Mouse (Mus musculus): Measurements from ENCODE around the gene Lama1.
A peak's percentile ranks its signal among the peaks of the same experiment; 100 is the strongest.

Lama1 gene

DNA sequence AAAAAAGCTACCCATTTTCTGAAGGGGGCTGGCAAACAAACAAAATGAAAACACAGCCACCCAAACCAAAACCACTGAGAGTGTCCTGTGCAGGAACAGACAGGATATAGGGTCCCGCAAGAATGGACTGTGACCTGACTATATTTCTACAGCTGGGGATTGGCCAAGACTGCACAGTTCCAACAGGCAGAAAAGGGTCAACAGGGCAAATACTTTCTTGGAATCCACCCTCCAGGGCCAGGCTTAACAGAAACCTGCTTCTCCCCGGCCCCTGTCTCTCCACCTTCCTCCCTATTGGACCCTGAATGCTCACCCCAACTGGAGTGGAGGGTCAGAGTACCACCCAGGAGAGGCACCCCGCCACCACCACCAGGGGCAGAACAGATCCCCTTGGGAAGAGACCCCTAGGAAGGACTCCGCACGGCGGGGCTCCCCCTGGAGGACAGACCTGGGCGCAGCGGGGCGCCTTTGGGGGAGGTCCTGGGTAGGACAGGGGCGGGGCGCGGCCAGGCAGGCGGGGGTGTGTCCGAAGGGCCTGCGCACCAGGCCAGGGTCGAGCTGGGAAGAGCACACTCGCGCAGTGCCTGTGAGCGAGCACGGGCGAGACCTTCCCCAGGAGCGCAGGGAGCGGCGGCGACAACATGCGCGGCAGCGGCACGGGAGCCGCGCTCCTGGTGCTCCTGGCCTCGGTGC lies at the start of gene Lama1:
Gene Lama1 (plus strand): TSS at position 566 of the 693 bp plus-strand sequence.
- no peak for DNase-seq

GRCm38 (mm10) chr17:67651506-67651905 lies 45.6 kb upstream of the Lama1 start:
- peak; percentile 48 for DNase-seq

DNA sequence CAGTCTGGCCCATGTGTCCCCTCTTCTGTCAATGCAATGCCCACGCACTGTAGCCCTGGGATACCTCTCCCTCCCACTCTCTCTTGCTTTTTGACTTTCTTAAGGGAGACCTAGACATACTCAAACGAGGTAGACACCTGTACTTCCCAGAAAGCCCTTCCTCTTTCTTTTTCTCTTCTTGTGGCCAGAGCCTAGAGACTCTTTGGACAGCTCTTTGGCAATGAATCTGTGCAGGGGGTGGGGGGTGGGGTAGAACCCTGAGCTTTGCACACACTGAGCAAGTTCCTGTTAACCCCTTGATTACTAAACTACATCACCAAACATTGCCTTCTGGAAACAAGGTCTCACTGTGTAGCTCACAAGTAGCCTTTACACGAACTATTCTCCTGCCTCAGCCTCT lies 32.8 kb upstream of the Lama1 start:
- no peak for DNase-seq

GRCm38 (mm10) chr17:67666981-67667380 lies 30.1 kb upstream of the Lama1 start:
- DNase-seq: no peak

GRCm38 (mm10) chr17:67667981-67668380 lies 29.1 kb upstream of the Lama1 start:
- DNase-seq: no peak

- no peak for DNase-seq
These were observed 18.5 kb upstream of the Lama1 start for GRCm38 (mm10) chr17:67678576-67678975.

DNA sequence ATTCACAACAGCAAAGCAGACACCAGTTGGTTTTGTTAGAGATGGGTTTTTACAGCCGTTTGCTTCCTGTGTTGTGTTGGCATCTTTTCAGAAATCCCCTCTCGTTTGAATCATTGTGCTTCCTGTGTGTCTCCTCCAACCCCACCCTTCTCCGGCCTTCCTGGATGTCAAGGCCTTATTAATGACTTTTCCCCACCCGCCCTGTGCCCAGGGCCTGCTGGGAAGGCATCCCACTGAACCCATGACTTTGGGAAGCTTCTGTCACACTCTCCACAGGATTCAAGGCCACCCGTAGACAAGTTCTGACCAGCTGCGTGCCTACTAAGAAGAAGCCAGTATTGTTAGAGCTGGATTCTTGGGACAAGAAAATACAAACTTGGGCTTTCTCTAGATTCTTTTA lies 16.0 kb upstream of the Lama1 start:
- no peak for DNase-seq

- no peak for DNase-seq
These were observed 11.9 kb upstream of the Lama1 start for GRCm38 (mm10) chr17:67685022-67685743.

DNA sequence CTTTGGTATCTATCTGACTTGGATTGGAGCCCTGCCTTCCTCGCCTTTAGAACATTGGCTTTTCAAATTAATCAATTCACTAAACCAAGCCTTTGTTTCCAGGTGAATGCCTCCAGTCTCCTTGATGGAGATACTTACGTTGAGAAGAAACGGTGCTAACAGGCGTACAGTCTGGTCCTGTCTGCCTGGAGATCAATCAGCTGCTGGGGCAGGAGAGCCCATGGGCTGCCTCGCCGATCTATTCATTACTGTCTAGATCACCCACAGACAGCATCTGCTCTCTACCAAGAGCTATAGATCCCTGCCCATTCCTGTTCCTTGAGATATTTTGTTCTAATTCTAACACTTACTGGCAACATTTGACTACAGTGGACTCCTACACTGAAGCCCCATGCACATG lies 9.6 kb upstream of the Lama1 start:
- no peak for DNase-seq

DNA sequence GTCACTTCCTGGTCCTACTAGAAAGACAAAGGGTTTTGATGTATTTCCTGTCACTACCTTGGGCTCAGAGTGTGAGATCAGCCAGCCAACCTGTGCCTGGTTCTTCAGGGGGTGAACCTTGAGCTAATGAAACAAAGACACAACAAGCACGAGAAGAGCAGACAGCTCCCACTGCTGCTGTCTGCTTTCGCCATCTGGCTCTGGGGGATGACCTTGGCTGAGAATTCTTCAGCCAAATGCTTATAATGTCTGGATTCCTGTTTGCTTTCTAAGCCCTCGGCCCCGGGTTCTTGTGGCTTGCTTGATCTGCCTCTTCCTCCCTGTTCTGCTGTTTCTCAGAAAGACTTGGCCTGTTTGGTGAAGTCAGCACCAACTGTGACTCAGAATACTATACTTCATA lies 6.4 kb upstream of the Lama1 start:
- DNase-seq: no peak

DNA sequence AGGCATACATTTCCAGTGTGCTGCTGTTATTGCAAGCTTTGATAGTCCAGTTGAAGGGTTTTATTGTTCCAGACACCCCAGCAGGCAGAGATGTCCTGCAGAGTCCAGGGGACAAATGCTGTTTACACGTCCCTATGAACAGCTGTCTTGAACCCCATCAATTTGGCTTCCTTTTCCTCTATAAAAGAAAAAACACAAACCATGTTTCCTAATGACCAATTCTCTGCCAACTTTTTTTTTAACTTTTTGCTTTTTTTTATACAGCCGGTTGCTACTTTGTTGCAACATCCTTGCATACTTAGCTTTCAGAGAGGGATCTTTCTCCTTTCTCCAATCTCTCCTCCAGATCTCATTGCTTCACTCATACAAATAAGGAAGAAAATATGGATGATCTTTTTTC lies 4.4 kb upstream of the Lama1 start:
- no peak for DNase-seq

DNA sequence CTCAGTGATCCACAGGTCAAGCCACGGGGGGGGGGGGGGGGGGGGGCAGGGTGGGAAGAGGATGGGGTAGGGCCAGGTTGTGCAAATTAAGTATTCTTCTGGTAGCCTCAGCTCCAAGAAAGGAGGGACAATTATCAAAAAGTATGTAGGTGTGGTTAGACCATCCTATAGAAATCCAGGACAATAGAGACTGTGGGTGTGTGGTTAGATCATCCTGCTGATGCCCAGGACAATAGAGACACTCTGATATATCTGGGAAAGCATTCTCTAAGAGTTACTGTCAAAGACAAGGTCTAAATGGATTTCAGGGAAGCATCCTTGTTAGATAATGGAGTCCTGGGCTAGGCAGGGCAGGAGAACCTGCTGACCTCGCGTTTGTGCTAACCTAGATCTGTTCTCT lies 3.2 kb upstream of the Lama1 start:
- DNase-seq: no peak

DNA sequence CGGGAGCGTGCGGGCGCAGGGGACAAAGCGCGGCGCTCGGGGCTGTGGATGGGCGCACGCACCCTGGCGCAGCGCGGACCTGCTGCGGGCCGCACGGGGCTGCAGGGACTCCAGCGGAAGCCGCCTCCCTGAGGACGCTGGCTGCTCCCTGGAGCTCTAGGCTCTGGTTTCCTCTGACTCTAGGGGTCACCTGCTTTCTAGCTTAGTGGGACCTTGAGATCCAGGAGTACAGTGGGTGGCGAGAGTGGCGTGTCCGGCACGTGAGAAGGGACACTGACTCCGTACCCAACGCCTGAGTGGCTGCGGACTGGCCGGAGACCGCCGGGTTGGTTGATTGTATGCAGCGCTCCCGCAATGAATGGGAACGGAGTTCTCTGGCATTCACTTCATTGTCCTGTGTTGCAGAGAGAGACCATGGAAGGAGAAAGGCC lies 417 bp downstream of the Lama1 start:
- DNase-seq: no peak

- no peak for DNase-seq
These were observed 1.2 kb downstream of the Lama1 start for GRCm38 (mm10) chr17:67698301-67698700.

DNA sequence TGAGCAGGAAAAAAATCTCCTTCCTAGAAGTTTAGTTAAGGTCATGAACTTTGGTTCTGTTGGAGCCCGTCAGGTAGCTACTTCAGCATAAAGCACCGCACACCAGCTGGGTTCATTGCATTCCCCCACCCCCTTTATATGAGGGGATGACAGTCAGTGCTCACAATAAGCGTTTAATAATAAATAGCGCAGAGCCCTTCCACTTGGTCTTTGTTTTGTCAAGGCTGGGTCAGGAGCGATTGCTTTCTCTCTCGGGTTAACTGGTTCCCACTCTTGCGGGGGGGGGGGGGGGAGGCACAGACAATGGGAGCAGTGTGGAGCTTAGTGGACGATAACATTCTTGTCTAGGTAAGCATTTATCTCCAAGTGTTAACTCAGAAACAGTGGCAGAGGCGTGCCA lies 4.7 kb downstream of the Lama1 start:
- DNase-seq: no peak

DNA sequence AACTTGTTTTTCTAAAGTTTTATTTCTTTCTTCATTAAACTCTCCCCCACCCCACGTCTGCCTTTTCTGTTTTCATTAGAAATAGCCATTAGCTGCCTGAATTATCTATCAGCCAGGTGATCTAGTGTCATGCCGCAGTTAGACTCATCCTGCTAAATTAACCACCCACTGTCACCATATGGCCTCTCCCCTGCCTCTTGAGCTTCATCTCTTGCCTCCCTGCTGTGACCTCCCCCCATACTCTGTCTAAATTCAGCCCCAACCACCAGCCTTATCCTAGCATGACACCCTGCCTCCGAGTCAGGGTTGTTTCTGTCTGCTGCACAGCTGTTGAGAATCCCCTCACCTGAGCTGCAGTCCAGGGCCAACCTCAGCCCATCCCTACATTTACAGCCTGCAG lies 5.9 kb downstream of the Lama1 start:
- no peak for DNase-seq

DNA sequence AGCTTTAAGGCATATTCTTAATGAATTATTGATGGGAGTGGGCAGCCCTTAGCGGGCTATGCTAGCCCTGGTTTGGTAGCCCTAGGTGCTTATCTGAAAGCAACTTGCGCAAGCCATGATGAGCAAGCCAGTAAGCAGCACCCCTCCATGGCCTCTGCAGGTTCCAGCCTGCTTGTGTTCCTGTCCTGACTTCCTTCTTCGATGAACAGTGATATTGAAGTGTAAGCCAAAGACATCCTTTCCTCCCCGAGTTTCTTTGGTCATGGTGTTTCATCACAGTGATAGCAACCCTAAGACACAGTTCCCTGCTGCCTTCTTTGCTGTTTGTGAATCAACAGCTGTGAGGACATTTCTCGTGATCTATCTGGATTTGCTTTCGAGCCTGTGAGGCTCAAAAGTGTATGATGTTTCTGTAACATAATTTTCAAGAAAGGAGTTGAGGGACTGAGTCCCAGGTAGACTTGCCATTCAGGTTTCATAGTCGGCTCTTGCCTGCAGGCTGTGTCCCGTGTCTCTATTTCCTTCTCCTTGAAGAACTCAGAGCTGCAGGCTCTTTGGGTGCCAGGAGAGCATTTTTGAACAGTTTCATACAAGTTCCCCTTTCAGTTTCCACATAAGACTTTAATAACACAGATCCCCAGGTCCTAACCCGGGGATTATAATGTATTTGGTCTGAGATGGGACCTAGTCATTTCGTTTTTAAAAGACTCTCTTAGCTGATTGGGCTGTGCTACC lies 8.1 kb downstream of the Lama1 start:
- DNase-seq: no peak

DNA sequence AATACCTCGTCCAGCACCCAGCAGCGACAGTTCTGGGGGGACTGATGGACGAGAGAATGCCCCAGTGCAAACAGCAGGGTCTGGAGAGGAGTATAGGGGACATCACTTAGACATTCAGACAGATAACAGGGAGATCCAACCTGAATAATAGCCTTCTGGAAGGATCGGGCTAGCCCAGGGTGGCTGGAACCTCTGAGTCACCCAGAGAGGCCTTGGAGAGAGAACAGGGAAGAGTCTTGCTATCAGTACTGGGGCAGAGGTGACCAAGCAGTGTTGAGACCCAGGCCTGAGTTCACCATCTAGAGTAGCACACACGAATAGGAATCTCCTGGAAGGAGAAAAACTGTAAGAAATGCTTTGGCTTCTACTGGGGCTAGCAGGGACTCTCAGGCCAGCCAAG lies 9.3 kb downstream of the Lama1 start:
- no peak for DNase-seq

DNA sequence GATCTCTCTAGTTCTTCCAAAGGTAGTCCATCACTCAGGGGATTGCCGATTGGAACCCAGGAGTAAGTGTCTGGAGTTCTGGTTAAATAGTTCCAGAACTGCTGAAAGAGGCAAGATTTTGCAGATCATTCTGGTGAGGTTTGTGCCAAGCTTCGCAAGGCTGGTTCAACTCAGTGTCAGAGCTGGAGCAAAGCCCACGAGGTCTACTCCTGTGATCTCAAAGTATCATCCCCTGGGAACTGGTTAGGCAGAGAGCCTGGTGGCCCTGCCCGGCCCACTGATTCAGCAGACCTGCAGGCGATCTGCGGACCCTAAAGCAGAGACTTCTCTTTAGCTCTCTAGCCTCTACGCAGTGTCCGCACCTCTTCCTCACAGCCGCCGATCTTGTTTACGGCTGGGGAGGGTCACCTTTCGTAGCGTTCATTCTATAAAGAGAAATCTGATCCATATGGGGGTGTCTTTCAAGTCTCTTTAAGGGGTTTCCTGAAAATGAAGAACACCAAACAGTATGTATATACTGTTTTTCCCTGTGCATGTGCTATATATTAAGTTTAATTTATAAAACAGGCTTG lies 10.8 kb downstream of the Lama1 start:
- no peak for DNase-seq

DNA sequence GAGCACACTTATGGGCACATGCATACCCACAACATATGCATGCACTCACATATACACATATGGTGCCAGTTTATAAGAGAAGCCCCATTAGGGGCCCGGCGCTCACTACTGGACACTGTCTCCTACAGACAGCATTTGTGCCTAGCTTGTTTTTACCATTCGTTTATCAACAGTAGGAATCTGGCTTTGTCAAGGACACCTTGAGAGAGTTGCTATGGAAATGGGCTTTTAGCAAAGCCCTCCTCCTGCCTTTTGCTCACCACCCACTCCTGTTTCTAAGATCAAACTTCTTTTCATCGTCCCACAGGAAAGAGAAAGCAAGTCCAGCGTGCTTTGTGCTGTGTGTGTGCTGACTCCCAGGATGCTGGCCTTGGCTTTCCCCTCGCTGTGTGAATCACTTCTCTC lies 13.3 kb downstream of the Lama1 start:
- DNase-seq: no peak

- no peak for DNase-seq
These were observed 14.3 kb downstream of the Lama1 start for GRCm38 (mm10) chr17:67711361-67711760.

DNA sequence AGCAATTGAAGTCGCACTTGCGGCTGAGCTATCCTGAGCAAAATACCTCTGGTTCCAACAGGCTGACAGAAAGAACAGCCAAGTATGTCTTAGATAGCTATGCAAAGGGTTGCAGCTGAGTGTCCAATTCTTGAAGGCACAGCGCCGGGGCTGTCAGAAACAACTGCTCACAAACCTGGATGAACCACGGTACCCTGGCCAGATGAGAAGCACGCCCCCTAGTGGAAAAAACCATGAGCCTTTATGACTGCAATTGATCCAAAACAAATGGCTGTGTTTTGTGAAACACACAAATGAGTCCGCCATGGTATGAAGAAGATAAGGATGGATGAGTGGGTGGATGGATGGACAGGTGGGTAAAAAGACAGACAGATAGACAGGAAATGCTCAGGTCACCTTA lies 15.9 kb downstream of the Lama1 start:
- no peak for DNase-seq

DNA sequence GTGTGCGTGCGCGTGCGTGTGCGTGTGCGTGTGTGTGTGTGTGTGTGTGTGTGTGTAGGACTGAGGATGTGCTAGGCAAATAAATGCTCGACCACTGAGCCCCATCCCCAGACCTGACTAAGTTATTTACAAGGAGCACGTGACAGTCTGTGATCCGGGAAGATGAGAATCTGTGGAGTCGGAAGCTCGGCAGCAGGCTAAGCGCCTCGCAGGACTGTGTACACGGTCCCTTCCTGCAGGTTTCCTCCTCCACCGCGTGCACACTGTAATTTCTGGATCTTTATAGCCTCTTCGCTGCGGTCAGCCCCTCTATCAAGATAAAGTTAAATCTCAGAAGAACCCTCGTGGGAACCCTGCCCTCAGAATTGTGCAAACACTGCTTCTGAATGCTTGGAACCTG lies 18.4 kb downstream of the Lama1 start:
- DNase-seq: no peak

DNA sequence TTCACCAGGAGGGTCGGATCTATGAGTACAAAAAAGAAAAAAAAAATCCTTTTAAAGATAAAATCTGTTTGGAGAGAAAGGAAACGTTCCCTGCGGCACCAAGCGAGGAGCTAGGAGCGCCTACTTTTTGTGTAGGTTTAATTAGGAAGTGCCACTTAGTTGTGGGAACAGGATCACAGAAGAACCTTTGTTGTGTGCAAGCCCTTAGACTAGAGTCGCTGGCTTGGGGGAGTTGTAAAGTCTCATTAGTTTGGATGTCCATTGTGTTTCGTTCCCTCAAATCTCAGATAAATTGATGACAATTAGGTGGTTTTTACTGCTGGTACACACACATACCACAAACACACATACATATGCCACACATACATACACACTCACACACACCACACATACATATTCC lies 25.0 kb downstream of the Lama1 start:
- DNase-seq: no peak
